Mouse (Mus musculus): ENCODE measurements at regions not wholly inside any gene's neighbourhood (a gene's known extent, or its start where the extent isn't known, plus 50 kb on each side); places are given as distances from the start of the nearest gene placed in this dataset.

DNA sequence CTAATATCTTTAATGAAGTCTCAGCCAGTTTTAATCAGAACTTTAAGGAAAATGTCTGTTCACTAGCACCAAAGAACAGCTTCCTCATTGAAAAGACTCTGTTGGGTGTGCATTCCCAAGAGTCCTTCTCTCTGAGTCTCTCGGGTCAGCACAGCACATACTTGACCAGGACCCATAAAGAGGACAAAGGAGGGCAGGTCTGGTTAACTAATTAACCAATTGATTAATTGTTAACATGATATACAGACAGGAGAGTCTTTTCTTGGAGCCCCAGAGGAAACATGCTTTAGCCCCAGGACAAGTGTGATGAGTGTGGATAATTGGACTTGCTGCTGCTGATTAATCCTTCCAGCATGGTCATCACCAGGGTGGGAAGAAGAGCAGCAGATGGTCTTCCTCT is 93.7 kb downstream of the Gm12689 start:
- Histone ChIP-seq H3K9me3 (ENCODE audit: control insufficient read depth, low read length) (no peaks in the 10 kb centered on the region), H3K9ac (replicated peaks) (no peak overlapping the region), H3K4me1 (replicated peaks; ENCODE audit: control insufficient read depth in 2 of 2, insufficient read depth in 2 of 2, low read length in 1 of 2) (no peaks in the 10 kb centered on the region), H3K4me2 (ENCODE audit: low read depth) (no peak overlapping the region), H3K4me3 (ENCODE audit: insufficient read depth in 1 of 2, low read depth in 2 of 2, low read length in 2 of 2) (no peak overlapping the region), H3K27me3 (ENCODE audit: control insufficient read depth, insufficient read depth, low read length) (no peaks in the 10 kb centered on the region), H3K36me3 (replicated peaks; ENCODE audit: control insufficient read depth, insufficient read depth, low read depth) (no peaks in the 10 kb centered on the region), H3K27ac (no peak overlapping the region)
- DNase-seq (ENCODE audit: low read depth in 3 of 3, low spot score in 3 of 3) (no peak), ATAC-seq (ENCODE audit: insufficient read depth) (no peak)
- no peak for TF ChIP-seq CTCF (IDR thresholded peaks at IDR 0.05; ENCODE audit: low read depth)
- 52% methylated on average over 1 of the region's 1 CpGs for WGBS (ENCODE audit: insufficient replicate concordance)

DNA sequence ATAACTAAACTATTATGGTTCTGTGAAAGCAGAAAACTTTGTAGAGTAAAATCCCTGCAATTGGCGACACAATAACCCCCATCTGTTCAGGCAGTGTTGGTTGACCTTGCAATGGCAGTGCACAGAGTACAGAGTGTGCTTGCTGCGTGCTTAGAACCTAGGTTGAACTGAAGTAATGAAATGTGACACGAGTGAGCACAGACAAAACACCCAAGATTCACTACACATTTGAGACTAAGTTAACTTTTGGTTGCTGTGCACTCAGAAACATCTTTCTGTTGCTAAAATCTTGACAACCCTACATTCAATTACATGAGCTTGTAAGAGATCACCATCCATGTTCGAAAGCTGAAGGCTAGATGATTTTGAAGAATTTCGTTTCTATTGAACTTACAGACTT is 97.3 kb downstream of the Gm12689 start:
- no peak overlapping the region for H3K4me2 ChIP-seq (ENCODE audit: low read depth)
- no peaks in the 10 kb centered on the region for H3K4me1 ChIP-seq (replicated peaks; ENCODE audit: control insufficient read depth in 2 of 2, insufficient read depth in 2 of 2, low read length in 1 of 2)
- no peaks in the 10 kb centered on the region for H3K27me3 ChIP-seq (ENCODE audit: control insufficient read depth, insufficient read depth, low read length)
- H3K9ac ChIP-seq (replicated peaks) = no peak overlapping the region
- no peaks in the 10 kb centered on the region for H3K9me3 ChIP-seq (ENCODE audit: control insufficient read depth, low read length)
- H3K4me3 ChIP-seq (ENCODE audit: insufficient read depth in 1 of 2, low read depth in 2 of 2, low read length in 2 of 2) = no peak overlapping the region
- H3K27ac ChIP-seq = no peak overlapping the region
- ATAC-seq (ENCODE audit: insufficient read depth) = no peak
- DNase-seq (ENCODE audit: low read depth in 3 of 3, low spot score in 3 of 3) = no peak
- H3K36me3 ChIP-seq (replicated peaks; ENCODE audit: control insufficient read depth, insufficient read depth, low read depth) = no peaks in the 10 kb centered on the region
- whole genome bisulfite sequencing (ENCODE audit: insufficient replicate concordance) = 51% methylated on average over 5 of the region's 5 CpGs
- no peak for TF ChIP-seq EP300 (IDR thresholded peaks at IDR 0.05; ENCODE audit: low read depth)
- no peak for TF ChIP-seq CTCF (IDR thresholded peaks at IDR 0.05; ENCODE audit: low read depth)

- DNase-seq (ENCODE audit: low read depth in 3 of 3, low spot score in 3 of 3) = no peak
- no peak for ATAC-seq (ENCODE audit: insufficient read depth)
- no peak overlapping the region for H3K4me2 ChIP-seq (ENCODE audit: low read depth)
- no peaks in the 10 kb centered on the region for H3K36me3 ChIP-seq (replicated peaks; ENCODE audit: control insufficient read depth, insufficient read depth, low read depth)
- H3K27me3 ChIP-seq (ENCODE audit: control insufficient read depth, insufficient read depth, low read length) = no peaks in the 10 kb centered on the region
- H3K4me1 ChIP-seq (replicated peaks; ENCODE audit: control insufficient read depth in 2 of 2, insufficient read depth in 2 of 2, low read length in 1 of 2) = no peaks in the 10 kb centered on the region
- H3K9me3 ChIP-seq (ENCODE audit: control insufficient read depth, low read length) = no peaks in the 10 kb centered on the region
- H3K27ac ChIP-seq = no peak overlapping the region
- WGBS (ENCODE audit: insufficient replicate concordance) = 37% methylated on average over 3 of the region's 3 CpGs
- H3K9ac ChIP-seq (replicated peaks) = no peak overlapping the region
- TF ChIP-seq EP300 (IDR thresholded peaks at IDR 0.05; ENCODE audit: low read depth) (no peak), CTCF (IDR thresholded peaks at IDR 0.05; ENCODE audit: low read depth) (no peak)
- H3K4me3 ChIP-seq (ENCODE audit: insufficient read depth in 1 of 2, low read depth in 2 of 2, low read length in 2 of 2) = no peak overlapping the region
Observed at GRCm38 (mm10) chr4:99394244-99394643, 98.5 kb downstream of the Gm12689 start.

GRCm38 (mm10) chr4:99407466-99407865 is 111.8 kb downstream of the Gm12689 start:
- no peaks in the 10 kb centered on the region for H3K27me3 ChIP-seq (ENCODE audit: control insufficient read depth, insufficient read depth, low read length)
- DNase-seq (ENCODE audit: low read depth in 3 of 3, low spot score in 3 of 3) = no peak
- H3K9me3 ChIP-seq (ENCODE audit: control insufficient read depth, low read length) = no peaks in the 10 kb centered on the region
- no peaks in the 10 kb centered on the region for H3K4me1 ChIP-seq (replicated peaks; ENCODE audit: control insufficient read depth in 2 of 2, insufficient read depth in 2 of 2, low read length in 1 of 2)
- 62% methylated on average over 7 of the region's 7 CpGs for WGBS (ENCODE audit: insufficient replicate concordance)
- TF ChIP-seq EP300 (IDR thresholded peaks at IDR 0.05; ENCODE audit: low read depth) (no peak), CTCF (IDR thresholded peaks at IDR 0.05; ENCODE audit: low read depth) (no peak)
- H3K27ac ChIP-seq = no peak overlapping the region
- no peak for ATAC-seq (ENCODE audit: insufficient read depth)
- no peak overlapping the region for H3K9ac ChIP-seq (replicated peaks)
- H3K4me2 ChIP-seq (ENCODE audit: low read depth) = no peak overlapping the region
- H3K36me3 ChIP-seq (replicated peaks; ENCODE audit: control insufficient read depth, insufficient read depth, low read depth) = no peaks in the 10 kb centered on the region
- H3K4me3 ChIP-seq (ENCODE audit: insufficient read depth in 1 of 2, low read depth in 2 of 2, low read length in 2 of 2) = no peak overlapping the region

DNA sequence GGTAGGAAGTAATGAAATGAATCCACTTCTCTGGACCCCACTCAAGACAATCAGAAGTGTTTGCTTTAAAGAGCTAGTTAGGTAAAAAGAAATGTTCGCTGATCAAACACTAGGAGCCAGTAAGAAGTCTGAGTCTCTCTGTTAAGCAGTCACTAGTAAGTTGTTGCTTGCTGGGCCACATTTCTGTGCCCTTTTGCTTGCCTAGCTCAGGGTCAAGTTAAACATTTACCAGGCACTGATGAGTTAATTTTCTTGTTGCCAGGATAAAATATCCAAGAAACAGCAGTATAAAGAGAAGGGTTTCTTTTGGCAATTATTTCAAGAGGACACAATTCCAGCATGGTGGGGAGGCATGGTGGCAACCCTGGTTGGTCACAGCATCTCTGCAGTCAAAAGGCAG is 127.7 kb downstream of the Gm12689 start:
- Histone ChIP-seq H3K4me1 (replicated peaks; ENCODE audit: control insufficient read depth in 2 of 2, insufficient read depth in 2 of 2, low read length in 1 of 2) (peaks cover 0 to 2% of the 10 kb centered on the region in 2 experiments; a peak in 1 of 4 replicates), H3K36me3 (replicated peaks; ENCODE audit: control insufficient read depth, insufficient read depth, low read depth) (no peaks in the 10 kb centered on the region), H3K9me3 (ENCODE audit: control insufficient read depth, low read length) (no peaks in the 10 kb centered on the region), H3K4me2 (ENCODE audit: low read depth) (no peak overlapping the region), H3K27ac (no peak overlapping the region), H3K4me3 (ENCODE audit: insufficient read depth in 1 of 2, low read depth in 2 of 2, low read length in 2 of 2) (no peak overlapping the region), H3K9ac (replicated peaks) (no peak overlapping the region), H3K27me3 (ENCODE audit: control insufficient read depth, insufficient read depth, low read length) (no peaks in the 10 kb centered on the region)
- TF ChIP-seq EP300 (IDR thresholded peaks at IDR 0.05; ENCODE audit: low read depth) = no peak
- TF ChIP-seq CTCF (IDR thresholded peaks at IDR 0.05; ENCODE audit: low read depth) = no peak
- DNase-seq (ENCODE audit: low read depth in 3 of 3, low spot score in 3 of 3) = no peak
- WGBS (ENCODE audit: insufficient replicate concordance) = 29% methylated on average over 1 of the region's 1 CpGs
- ATAC-seq (ENCODE audit: insufficient read depth) = no peak

Data from liver, embryonic 14.5 days (tissue).